Mouse (Mus musculus): ENCODE measurements around the gene Hoxd4.

- no peak for TF ChIP-seq CTCF (IDR thresholded peaks at IDR 0.05; ENCODE audit: low read depth, low read length)
- no peak for TF ChIP-seq GATA1 (IDR thresholded peaks at IDR 0.05; ENCODE audit: borderline replicate concordance, low read length)
- TF ChIP-seq POLR2AphosphoS5 (IDR thresholded peaks at IDR 0.05; ENCODE audit: insufficient replicate concordance, low read depth, low read length) = no peak
- no peak for TF ChIP-seq GATA2 (IDR thresholded peaks at IDR 0.05; ENCODE audit: borderline replicate concordance, low read depth, low read length)
Measured at GRCm38 (mm10) chr2:74688795-74689573, 22.7 kb upstream of the Hoxd4 start.
